Mouse (Mus musculus) B cell, adult 62 days (primary cell): ENCODE results near the gene Adgrb3. TPM values are rescaled to one million over a fixed set of nuclear protein-coding genes. Genes with fewer than 3 reads are reported as not detected.

Experiments
- total RNA-seq: library from RNA; stranded (reverse); gene quantifications from 4 replicates; pipeline ENCODE4 v1.2.4, GENCODE M21; 2023

The Adgrb3 gene
- total RNA-seq = not detected in 4 replicates

DNA sequence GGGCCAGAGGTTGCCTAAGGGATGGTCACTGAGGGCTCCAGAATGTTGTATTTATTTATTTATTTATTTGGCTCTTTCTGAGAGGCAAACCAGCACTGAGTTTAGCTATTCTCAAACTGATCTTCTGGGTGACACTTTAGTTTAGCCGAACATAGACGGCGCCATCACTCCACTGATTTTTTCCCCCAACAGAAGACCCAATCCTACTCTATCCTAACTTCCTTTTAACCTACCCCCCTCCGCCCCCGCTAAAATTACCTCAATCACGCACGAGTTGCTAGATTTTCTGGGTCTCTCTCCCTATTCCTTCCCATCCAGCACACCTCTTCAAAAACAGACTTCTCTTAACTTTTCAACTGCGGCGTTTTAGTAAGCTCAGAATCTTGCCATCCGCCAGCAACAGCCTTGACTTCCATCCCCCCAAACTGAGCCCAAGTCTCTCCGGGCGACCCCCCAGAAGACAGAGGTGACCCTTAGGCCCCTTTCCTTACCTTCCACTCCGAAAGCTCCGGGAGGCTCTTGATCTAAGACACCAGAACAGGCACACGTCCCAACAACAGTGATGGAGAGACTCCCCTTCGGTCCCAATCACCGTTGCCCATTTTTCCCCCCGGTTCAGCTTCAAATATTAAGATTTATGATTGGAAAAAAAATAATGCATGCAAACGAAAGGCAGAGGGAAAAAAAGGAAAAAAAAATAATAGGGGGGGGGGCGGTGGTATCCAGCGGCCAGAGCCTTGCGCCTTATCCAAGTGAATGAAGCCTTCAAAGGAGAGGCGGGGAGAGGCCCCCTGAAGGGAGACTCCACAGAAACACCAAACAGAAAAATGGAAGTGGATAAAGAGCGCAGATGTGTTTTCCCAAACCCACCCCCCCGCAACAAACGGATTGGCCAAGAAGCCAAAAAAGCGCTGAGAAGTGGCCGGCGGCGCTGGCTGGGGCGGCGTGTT is at the start of gene Adgrb3:
TSS of gene Adgrb3 (minus strand) at position 737 of the 950 bp plus-strand sequence.

